Mouse (Mus musculus) kidney, embryonic 14.5 days (tissue): ENCODE results near the gene Gimap7. TPM values are rescaled to one million over a fixed set of nuclear protein-coding genes. Genes with fewer than 3 reads are reported as not detected.
A peak's percentile ranks its signal among the peaks of the same experiment; 100 is the strongest.

Source experiments
- ATAC-seq: fragments of 200-750 bp; cut with Nextera tagmentation; 2 replicates; pipeline ENCODE4 v1.8.0; 2017; ENCODE audit warnings: moderate number of reproducible peaks, mild to moderate bottlenecking, moderate TSS enrichment, moderate library complexity; ENCODE audit not compliant: low FRiP score, low TSS enrichment
- H3K27ac ChIP-seq: fragments of 300-500 bp; sonication (generic); 2 replicates; pipeline ENCODE4 v1.5.1; 2014; ENCODE audit warnings: low read depth, mild to moderate bottlenecking, low read length, moderate library complexity, mixed read lengths
- H3K27me3 ChIP-seq: fragments of 300-500 bp; sonication (generic); 2 replicates; pipeline ENCODE4 v1.6.1; 2014; ENCODE audit warnings: mild to moderate bottlenecking, low read length; ENCODE audit not compliant: control insufficient read depth, insufficient read depth
- H3K36me3 ChIP-seq: fragments of 300-500 bp; sonication (generic); 2 replicates; pipeline ENCODE4 v1.6.1; 2014; ENCODE audit warnings: low read length, mixed read lengths; ENCODE audit not compliant: control insufficient read depth, insufficient read depth
- H3K4me1 ChIP-seq: fragments of 300-500 bp; sonication (generic); 2 replicates; pipeline ENCODE4 v1.6.1; 2014; ENCODE audit warnings: low read length, mixed read lengths; ENCODE audit not compliant: control insufficient read depth, insufficient read depth
- H3K4me2 ChIP-seq: fragments of 300-500 bp; sonication (generic); replicated peaks from 2 replicates; pipeline ENCODE4 v1.6.1; 2014; ENCODE audit warnings: low read depth, mild to moderate bottlenecking, low read length
- H3K4me3 ChIP-seq: fragments of 300-500 bp; sonication (generic); 2 replicates; pipeline ENCODE4 v1.5.1; 2014; ENCODE audit warnings: mild to moderate bottlenecking, low read length
- H3K9ac ChIP-seq: fragments of 300-500 bp; sonication (generic); 2 replicates; pipeline ENCODE4 v1.6.1; 2014; ENCODE audit warnings: low read depth, mild to moderate bottlenecking, low read length, moderate library complexity
- H3K9me3 ChIP-seq: fragments of 300-500 bp; sonication (generic); 2 replicates; pipeline ENCODE4 v1.6.1; 2016; ENCODE audit warnings: low read length; ENCODE audit not compliant: control insufficient read depth
- WGBS: fragments of 180-500 bp; shearing (Covaris S2); extraction: QIAGEN DNeasy Blood & Tissue Kit; methylation state at CpG from one replicate; pipeline ENCODE4 v1.1.7; 2014; 5-methylcytosine and 5-hydroxymethylcytosine counted together
- polyA plus RNA-seq: library from polyadenylated mRNA; unstranded; fragments of >200 nt; fragmentation: Nextera tagmentation; extraction: Ambion mirVana; gene quantifications from 2 replicates; pipeline ENCODE4 v1.2.1, GENCODE M21; 2014

Gene Gimap7
- not detected in 2 replicates for polyA plus RNA-seq

DNA sequence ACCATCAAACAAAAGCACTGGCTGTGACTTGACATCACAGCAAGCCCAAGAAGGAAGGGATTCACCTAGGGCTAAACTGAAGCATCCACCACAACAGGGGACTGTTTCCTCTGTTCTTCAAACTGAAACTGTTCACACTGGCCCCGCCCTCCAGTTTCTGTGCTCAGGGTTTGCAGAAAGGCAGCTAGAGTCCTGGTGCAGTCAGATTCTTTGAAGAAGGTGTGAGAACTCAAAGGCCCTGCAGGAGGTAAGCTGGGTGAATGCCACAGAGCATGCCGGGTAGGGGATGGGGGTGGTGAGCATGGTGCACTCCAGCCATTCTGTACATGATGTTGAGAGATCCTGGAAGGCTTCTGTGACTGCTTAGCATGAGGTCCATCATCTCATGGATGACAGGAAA, at the start of gene Gimap7, which contains the start of gene Gm28053:
Gene Gimap7 (plus strand): TSS at position 167 of the 400 bp plus-strand sequence.
Gene Gm28053 (plus strand): TSS at position 153 of the 400 bp plus-strand sequence.
- Histone ChIP-seq H3K27ac (no peak within 1 kb of the TSS), H3K27me3 (no peaks in the 10 kb centered on the region), H3K4me3 (no peak within 1 kb of the TSS), H3K4me2 (no peak within 1 kb of the TSS), H3K36me3 (no peaks in the 10 kb centered on the region), H3K9ac (no peak within 1 kb of the TSS), H3K9me3 (no peaks in the 10 kb centered on the region), H3K4me1 (no peaks in the 10 kb centered on the region)
- WGBS, result 61% methylated on average over 2 of the region's 2 CpGs
- no peak for ATAC-seq

DNA sequence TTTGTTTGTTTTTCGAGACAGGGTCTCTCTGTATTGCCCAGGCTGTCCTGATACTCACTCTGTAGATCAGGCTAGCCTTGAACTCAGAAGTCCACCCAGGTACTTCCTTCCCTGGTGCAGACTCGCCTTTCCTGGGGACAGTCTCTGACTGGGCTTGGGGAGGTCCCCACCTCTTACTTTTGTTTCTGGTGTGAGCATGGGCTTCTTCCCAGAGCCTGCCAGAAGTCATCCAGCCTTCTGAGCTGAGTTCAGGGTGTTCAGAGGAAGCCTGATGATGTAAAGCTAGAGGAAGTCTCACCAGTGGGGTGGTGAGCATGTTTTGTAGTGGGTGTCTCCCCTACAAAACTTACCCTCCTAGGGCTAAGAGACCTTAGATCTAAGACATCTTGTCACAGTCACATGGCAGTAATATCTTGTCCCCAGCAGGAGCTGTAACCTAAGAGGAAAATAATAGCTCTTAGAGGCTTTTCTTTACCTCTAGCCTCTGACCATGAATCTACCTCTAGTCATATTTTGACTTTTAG, 48.9 kb upstream of the Gimap7 start:
- Histone ChIP-seq H3K27me3 (no peaks in the 10 kb centered on the region), H3K36me3 (no peaks in the 10 kb centered on the region), H3K4me3 (no peak overlapping the region), H3K9me3 (no peaks in the 10 kb centered on the region), H3K9ac (no peak overlapping the region), H3K4me2 (no peak overlapping the region), H3K4me1 (no peaks in the 10 kb centered on the region), H3K27ac (no peak overlapping the region)
- ATAC-seq, result no peak
- WGBS, result 77% methylated on average over 2 of the region's 2 CpGs

DNA sequence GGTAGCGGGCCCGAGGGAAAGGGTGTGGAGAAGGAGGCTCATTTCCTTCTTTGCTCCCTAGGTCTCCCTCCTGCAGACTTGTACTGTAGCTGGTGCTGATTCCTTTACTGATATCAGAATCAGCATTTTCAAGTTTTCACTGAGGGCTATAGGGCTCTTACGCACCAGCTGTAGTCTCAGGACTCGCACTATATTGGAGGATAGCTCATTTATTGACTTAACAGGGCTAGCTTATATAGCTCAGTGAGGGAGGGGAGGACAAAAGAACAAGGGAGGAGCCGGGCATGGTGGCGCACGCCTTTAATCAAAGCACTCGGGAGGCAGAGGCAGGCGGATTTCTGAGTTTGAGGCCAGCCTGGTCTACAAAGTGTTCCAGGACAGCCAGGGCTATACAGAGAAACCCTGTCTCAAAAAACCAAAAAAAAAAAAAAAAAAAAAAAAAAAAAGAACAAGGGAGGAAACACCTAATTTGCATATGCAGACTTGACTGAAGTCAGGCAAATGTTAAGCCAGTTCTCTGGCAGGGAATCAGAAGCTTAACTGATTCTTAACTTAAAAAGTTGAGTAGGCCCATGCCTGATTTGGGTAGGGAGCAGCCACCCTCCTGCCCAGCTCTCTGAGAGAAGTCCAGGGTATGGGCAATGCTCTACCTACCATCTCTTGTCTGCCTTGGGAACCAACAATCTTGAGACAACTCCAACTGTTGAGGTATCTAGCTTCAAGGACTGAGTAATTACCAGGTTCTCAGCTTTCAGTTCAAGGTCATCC, 43.9 kb upstream of the Gimap7 start:
- H3K9me3 ChIP-seq, result no peaks in the 10 kb centered on the region
- no peak overlapping the region for H3K4me2 ChIP-seq
- no peak overlapping the region for H3K27ac ChIP-seq
- no peaks in the 10 kb centered on the region for H3K36me3 ChIP-seq
- H3K4me3 ChIP-seq, result no peak overlapping the region
- no peak for ATAC-seq
- H3K4me1 ChIP-seq, result 0 out of 2 replicates have a peak, but pooled peaks cover 2% of the 10 kb centered on the region
- no peaks in the 10 kb centered on the region for H3K27me3 ChIP-seq
- WGBS, result 93% methylated on average over 9 of the region's 9 CpGs
- no peak overlapping the region for H3K9ac ChIP-seq

DNA sequence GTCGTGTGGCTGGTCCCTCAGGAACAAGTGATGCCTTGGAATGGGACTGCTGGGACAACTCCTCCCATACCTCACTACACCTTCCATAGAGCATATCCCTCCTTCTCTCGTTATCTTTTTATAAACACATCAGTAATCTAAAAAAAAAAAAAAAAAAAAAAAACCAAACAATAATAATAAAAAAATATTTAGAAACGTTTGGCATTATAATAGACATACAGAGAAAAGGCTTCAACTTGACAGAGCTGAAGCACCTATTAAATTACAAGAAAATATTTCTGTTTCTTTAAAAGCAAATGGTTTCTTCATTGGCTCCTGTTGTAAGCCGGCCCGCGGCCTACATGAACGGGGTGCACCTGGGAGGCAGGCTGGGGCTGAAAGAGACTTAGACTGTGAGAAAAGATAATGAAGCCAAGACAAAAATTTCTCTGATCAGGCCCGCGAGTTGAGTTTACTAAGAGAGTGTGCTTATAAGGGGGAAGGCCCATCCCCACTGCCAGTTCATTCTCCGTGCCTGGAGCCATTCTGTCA, 43.0 kb upstream of the Gimap7 start:
- no peak for ATAC-seq
- Histone ChIP-seq H3K9ac (no peak overlapping the region), H3K4me3 (peak overlapping the region; percentile 27; the same call in 1 of the 2 replicates), H3K27me3 (no peaks in the 10 kb centered on the region), H3K36me3 (no peaks in the 10 kb centered on the region), H3K4me2 (peak overlapping the region; percentile 34), H3K27ac (no peak overlapping the region), H3K4me1 (0 out of 2 replicates have a peak, but pooled peaks cover 2% of the 10 kb centered on the region), H3K9me3 (no peaks in the 10 kb centered on the region)
- 54% methylated on average over 10 of the region's 10 CpGs for WGBS

DNA sequence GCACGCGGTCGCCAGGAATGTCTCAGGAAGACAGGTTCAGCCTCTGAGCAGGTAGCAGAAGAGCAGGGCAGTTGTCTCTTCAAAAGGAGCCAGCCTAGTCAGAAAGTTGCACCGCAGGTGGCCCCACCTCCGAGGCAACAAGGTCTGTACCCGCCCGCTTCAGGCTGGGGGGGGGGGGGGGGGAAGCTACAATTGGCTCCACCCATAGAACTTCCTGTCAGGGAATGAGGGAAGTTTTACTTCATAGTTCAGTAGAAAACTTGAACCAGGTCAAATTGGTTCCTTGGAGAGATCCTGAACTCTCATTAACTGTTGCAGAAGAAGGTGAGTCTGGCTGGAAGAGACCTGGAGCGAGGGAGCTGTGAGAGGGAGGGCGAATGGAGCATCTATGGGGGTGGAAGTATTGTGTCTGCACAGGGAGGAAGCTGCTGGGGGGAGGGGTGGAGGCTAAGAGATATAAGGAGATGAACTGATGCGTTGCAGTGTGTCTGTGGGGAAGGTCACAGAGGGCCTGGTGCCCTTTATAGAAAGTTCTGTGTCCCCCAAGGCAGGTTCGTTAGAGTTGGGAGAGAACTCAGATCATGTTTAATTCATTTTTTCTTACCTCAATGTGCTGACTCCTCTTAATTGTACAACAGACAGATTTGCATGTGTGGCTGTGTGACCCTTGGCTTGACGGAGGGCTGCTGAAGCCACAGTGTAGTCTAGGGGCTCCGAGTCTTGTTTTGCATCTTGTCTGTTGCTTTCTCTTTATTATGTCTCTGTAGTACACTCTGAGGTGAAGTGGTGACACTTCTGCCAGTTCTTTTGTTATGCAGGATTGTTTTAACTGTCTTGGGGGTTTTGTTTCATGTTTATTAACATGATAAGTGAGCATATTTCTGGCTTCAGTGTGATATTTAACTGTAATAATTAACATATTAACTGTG, 42.2 kb upstream of the Gimap7 start, which contains the start of gene Gimap9:
Gene Gimap9 (plus strand): TSS at position 199 of the 929 bp plus-strand sequence.
- Histone ChIP-seq H3K9ac (peak within 1 kb of the TSS; percentile 34; the same call in 1 of the 2 replicates), H3K27ac (no peak within 1 kb of the TSS), H3K9me3 (no peaks in the 10 kb centered on the region), H3K27me3 (no peaks in the 10 kb centered on the region), H3K4me1 (0 out of 2 replicates have a peak, but pooled peaks cover 2% of the 10 kb centered on the region), H3K4me2 (peak within 1 kb of the TSS; percentile 34), H3K36me3 (no peaks in the 10 kb centered on the region), H3K4me3 (peak within 1 kb of the TSS; percentile 27)
- WGBS, result 25% methylated on average over 13 of the region's 13 CpGs
- ATAC-seq, result 0 out of 2 replicates have a peak, but pooled peaks have one; percentile 24

DNA sequence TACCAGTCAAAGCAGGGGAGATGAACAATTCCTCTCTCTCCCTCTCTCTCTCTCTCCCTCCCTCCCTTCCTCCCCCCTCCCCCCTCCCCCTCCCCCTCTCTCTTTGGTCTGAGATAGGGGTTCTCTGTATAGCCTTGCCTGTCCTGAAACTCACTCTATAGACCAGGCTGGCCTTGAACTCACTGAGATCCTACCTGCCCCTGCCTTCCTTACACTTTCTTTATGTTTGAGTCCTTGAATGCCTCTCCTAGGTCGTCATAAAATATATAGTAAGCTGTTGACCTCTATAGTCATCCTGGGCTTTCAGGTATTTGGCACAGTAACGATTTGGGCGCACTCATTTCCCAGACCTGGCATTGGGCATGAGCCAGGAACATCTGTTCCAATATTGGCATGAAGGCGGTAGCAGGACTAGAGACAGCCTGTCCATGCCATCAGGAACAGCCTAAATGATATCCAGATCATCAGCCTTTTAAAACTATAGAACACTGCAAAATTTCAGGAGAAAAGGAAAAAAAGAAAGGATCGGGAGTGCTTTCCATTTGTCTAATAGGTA, 41.5 kb upstream of the Gimap7 start:
- Histone ChIP-seq H3K9me3 (no peaks in the 10 kb centered on the region), H3K4me3 (no peak overlapping the region), H3K4me1 (0 out of 2 replicates have a peak, but pooled peaks cover 2% of the 10 kb centered on the region), H3K9ac (no peak overlapping the region), H3K36me3 (no peaks in the 10 kb centered on the region), H3K4me2 (no peak overlapping the region; the same call in 1 of the 2 replicates), H3K27ac (no peak overlapping the region), H3K27me3 (no peaks in the 10 kb centered on the region)
- no peak for ATAC-seq
- 89% methylated on average over 5 of the region's 5 CpGs for WGBS

DNA sequence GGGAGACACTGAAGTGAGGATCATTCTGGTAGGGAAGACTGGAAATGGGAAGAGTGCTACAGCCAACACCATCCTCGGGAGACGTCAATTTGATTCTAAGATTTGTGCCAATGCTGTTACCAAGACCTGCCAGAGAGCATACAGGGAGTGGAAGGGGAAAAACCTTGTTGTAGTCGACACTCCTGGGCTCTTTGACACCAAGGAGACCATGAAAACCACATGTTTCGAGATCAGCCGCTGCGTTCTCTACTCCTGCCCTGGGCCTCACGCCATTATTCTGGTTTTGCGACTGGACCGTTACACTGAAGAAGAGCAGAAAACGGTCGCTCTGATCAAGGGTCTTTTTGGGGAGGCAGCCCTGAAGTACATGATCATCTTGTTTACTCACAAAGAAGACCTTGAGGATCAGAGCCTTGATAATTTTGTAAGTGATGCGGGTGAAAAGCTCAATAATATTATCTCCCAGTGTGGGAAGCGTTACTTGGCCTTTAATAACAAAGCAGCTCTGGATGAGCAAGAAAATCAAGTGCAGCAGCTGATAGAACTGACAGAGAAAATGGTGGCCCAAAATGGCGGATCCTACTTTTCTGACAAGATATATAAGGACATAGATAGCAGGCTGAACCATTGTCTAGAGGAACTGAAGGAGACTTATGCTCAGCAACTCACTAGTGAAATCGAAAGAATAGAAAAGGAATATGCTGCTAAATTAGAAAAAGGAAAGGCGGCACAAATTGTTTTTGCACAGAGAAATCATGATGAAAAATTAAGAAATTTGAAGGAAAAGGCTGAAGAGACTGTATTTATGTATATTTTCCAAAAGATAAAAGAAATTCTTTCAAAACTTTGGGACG, 40.7 kb upstream of the Gimap7 start:
- no peak for ATAC-seq
- 0 out of 2 replicates have a peak, but pooled peaks cover 2% of the 10 kb centered on the region for H3K4me1 ChIP-seq
- no peak overlapping the region for H3K4me2 ChIP-seq
- H3K27ac ChIP-seq, result no peak overlapping the region
- WGBS, result 92% methylated on average over 17 of the region's 17 CpGs
- no peaks in the 10 kb centered on the region for H3K36me3 ChIP-seq
- no peaks in the 10 kb centered on the region for H3K27me3 ChIP-seq
- no peak overlapping the region for H3K9ac ChIP-seq
- H3K4me3 ChIP-seq, result no peak overlapping the region
- no peaks in the 10 kb centered on the region for H3K9me3 ChIP-seq
